Mouse (Mus musculus) megakaryocyte-erythroid progenitor cell, adult 5 weeks (primary cell): Measurements from ENCODE around the gene Immp1l. TPM values are rescaled to one million over a fixed set of nuclear protein-coding genes. Genes with fewer than 3 reads are reported as not detected.

ENCODE experiments used
- polyA plus RNA-seq: library from polyadenylated mRNA; stranded (reverse); fragments of >175 nt; gene quantifications from 2 replicates; pipeline ENCODE4 v1.2.3, GENCODE M21; 2012

Gene Immp1l
- 2.1 and 3.1 TPM in 2 replicates for polyA plus RNA-seq

DNA sequence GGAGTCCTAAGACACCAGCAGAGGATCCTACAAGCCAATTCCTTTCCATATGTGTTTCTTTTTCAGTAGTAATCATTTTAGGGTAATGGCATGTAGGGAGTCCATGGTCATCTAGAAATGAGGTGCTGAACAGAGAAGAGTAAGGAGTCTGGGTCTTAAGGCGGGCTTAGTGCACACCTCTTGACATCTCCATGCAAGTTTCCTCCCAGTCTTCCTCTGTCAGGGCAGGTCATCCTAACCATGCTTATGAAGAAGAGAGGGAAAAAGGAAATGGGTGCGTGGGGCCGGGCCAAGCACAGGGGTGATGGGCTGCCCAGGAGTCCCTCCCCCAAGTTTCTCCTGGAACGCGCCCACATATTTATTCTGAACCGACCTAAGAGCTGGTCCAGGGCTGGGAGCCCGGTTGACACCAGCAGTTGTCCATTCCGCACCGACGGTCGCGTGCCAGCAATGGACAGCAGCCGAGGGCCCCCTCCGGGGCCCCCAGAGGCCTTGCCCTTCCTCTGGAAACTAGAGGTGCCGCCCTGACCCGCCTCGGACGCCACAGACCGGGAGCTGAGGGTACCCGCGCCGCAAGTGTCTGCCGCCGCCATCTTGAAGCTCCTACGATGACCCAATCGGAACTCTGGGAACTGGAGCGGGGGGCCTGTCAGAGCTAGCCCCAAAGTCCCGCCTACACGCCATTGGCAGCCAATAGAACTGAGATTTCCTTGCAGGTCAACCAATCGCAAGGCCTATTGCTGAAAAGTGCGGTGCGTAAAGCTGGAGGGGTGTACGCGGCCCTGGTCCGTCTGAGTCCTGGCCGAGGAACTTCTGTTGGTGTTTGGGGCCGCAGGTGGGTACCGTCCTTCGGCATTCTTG, at the start of gene Immp1l, which contains the start of gene Elp4:
TSS of gene Immp1l (plus strand) at position 743 of the 861 bp plus-strand sequence.
TSS of gene Elp4 (minus strand) at position 669 of the 861 bp plus-strand sequence.

DNA sequence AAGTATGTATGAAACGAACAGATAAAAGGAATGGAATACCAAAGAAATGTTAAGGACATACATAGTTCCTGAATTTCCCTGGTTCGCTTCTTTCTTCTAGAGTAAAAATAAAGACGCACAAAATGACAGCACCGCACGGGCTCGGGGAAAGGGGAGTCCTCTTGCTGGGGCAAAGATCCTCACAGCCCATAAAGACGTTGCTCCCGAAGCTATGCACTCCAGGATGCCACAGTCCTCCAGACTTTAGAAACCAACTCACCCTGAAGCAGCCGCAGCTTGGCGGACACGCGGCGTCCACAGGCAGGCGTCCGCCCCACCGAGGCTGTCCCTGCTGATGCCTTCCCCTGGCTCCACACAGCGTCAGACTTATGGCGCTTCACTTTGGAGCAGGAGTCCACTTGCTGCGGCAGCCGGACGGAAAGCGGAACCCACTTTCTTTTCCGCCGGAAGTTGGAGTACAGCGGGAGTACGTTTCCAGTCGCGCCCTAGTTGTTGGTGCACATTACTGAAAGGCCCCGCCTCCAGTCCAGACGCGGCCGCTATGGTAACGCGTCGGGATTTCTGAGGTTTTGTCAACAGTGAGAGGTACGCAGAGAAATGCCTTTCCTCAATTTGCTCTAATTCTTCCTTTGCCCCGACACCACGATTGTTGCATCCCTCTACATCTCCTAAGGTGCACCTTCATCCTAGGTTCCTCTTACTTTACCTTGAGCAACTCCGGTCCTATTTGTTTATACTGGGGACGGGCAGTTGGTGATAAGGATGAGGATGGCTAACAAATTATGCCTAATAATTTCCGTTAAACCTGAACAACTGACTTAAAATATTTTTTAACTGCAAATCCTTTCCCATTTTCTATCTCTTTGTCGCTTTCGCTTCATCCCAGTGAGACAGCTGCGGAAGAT, 98.6 kb downstream of the Immp1l start, which contains the start of gene Dnajc24:
TSS of gene Dnajc24 (minus strand) at position 715 of the 905 bp plus-strand sequence.

Other genes with a start within 250 kb of the Immp1l start
- gene Pax6, start 235.7 kb upstream of the Immp1l start, polyA plus RNA-seq: 0.03 and 0.15 TPM in 2 replicates
- gene Elp4, start 74 bp upstream of the Immp1l start, polyA plus RNA-seq: 4.0 and 4.7 TPM in 2 replicates
- gene Dnajc24, start 98.9 kb downstream of the Immp1l start, polyA plus RNA-seq: 12.8 and 19.7 TPM in 2 replicates